Mouse (Mus musculus): Measurements from ENCODE around the gene Cmah. TPM values are rescaled to one million over a fixed set of nuclear protein-coding genes. Genes with fewer than 3 reads are reported as not detected.

The Cmah gene
- polyA plus RNA-seq, 1 experiment: 11.1 TPM

DNA sequence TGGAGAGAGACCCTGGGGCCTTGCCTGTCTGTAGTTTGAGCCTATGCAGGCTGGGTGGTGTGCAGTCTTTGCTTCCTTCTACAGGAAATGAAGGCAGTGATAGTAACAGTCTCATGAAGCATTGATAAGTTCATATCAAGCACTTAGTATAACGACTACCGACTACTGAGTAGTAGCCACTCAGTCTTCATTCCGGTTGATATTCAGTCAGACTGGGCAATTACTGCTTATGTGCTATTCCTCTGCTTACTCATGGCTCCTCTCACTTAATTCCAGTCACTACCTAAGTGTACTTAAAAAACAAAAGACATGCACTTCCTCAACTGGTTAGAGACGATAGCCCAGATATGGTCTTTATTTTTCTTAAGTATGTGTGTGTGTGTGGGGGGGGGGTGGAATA is 129.2 kb downstream of the Cmah start:
- Histone ChIP-seq H3K4me3 (replicated peaks; ENCODE audit: control insufficient read depth, low read depth, low read length) (no peak overlapping the region), H3K4me1 (ENCODE audit: control insufficient read depth, insufficient read depth, low read length) (no peaks in the 10 kb centered on the region), H3K27ac (ENCODE audit: control insufficient read depth, insufficient read depth, low read depth, low read length, poor library complexity) (no peak overlapping the region)
- TF ChIP-seq POLR2A (IDR thresholded peaks at IDR 0.05; ENCODE audit: borderline replicate concordance, control insufficient read depth, low read depth, low read length) (no peak), CTCF (IDR thresholded peaks at IDR 0.05; ENCODE audit: control insufficient read depth, insufficient read depth, low read length) (no peak)
- WGBS: 53% methylated on average over 4 of the region's 4 CpGs

DNA sequence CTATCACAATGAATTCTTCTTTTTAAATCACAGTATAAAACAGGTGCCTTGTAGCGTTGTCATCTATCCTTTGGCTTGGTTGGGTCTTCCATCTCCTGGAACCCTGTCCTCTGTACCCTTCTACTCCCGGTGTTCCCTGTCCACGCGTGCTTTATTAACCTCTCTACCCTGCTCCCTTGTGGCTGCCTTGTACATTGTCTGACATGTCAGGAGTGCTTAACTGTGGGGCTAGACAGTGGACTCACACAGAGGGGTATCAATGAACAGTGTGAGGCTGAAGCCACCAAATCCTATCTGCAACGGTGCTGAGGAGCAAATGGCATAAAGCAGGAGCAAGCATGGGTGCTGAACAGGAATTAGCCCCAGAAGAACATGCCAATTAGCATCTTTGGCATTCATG is 133.3 kb downstream of the Cmah start:
- H3K4me1 ChIP-seq (ENCODE audit: control insufficient read depth, insufficient read depth, low read length): no peaks in the 10 kb centered on the region; the same call in 1 of the 2 replicates
- TF ChIP-seq POLR2A (IDR thresholded peaks at IDR 0.05; ENCODE audit: borderline replicate concordance, control insufficient read depth, low read depth, low read length): no peak
- TF ChIP-seq CTCF (IDR thresholded peaks at IDR 0.05; ENCODE audit: control insufficient read depth, insufficient read depth, low read length): no peak
- H3K27ac ChIP-seq (ENCODE audit: control insufficient read depth, insufficient read depth, low read depth, low read length, poor library complexity): no peak overlapping the region
- H3K4me3 ChIP-seq (replicated peaks; ENCODE audit: control insufficient read depth, low read depth, low read length): no peak overlapping the region
- 88% methylated on average over 5 of the region's 5 CpGs for whole genome bisulfite sequencing

DNA sequence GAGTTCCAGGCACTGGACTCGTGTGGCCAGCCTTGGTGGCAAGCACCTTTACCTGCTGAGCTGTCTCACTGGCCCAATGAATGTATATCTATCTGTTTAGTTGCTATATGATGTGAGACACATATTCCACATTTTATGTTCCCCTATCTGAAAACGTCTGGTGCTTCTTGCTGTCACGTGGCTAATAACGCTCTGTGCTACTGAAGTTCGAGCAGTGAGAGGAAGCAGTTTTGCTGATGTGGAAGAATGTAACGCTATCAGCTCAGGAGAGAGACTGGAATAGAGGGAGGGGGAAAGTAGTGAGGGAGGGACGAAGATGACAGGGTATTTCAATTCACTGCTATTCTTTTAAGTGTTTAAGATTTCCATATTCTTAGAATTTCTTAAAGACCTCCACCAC is 136.6 kb downstream of the Cmah start:
- Histone ChIP-seq H3K27ac (ENCODE audit: control insufficient read depth, insufficient read depth, low read depth, low read length, poor library complexity) (no peak overlapping the region), H3K4me3 (replicated peaks; ENCODE audit: control insufficient read depth, low read depth, low read length) (no peak overlapping the region), H3K4me1 (ENCODE audit: control insufficient read depth, insufficient read depth, low read length) (no peaks in the 10 kb centered on the region; the same call in 1 of the 2 replicates)
- WGBS: 37% methylated on average over 7 of the region's 7 CpGs
- no peak for TF ChIP-seq CTCF (IDR thresholded peaks at IDR 0.05; ENCODE audit: control insufficient read depth, insufficient read depth, low read length)
- TF ChIP-seq POLR2A (IDR thresholded peaks at IDR 0.05; ENCODE audit: borderline replicate concordance, control insufficient read depth, low read depth, low read length): no peak

DNA sequence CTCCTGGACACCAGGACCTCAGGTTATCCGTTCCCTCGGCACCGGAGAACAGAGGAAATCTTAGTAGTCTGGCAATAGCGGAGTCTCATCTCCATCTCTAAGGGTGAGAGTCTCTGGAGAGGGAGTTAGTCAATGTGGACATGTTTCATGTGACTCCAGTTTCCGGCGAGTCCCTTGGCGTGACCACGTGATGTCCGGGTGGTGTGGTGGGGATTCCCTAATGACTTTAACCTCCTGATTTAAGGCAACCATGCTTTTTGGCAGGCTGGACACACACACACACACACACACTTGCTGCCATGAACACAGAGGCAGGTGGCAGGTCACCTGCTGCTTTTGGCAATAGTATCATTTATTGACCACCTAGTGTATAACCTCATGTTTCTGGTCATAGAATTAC is 138.8 kb downstream of the Cmah start:
- no peaks in the 10 kb centered on the region; the same call in 1 of the 2 replicates for H3K4me1 ChIP-seq (ENCODE audit: control insufficient read depth, insufficient read depth, low read length)

DNA sequence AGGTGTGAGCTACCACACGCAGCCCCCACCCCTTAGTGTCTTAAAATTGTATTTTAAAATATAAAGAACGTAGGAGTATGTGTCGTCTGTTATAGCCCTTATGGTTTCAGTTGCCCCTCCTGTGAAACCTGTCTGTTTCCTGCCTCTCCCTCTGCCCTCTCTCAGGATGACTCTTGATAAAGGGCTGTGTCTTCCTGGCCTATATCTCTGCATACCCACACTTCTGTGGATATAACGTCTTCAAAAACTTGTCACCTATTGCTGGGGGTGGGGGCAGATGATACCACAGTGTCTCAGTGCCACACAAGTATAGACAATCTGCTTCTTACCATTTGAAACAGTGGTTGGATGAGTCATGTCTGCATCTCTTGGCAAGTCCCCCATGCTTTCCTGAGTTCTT is 140.6 kb downstream of the Cmah start:
- Histone ChIP-seq H3K4me3 (replicated peaks; ENCODE audit: control insufficient read depth, low read depth, low read length) (no peak overlapping the region), H3K4me1 (ENCODE audit: control insufficient read depth, insufficient read depth, low read length) (no peaks in the 10 kb centered on the region; the same call in 1 of the 2 replicates), H3K27ac (ENCODE audit: control insufficient read depth, insufficient read depth, low read depth, low read length, poor library complexity) (no peak overlapping the region)
- no peak for TF ChIP-seq POLR2A (IDR thresholded peaks at IDR 0.05; ENCODE audit: borderline replicate concordance, control insufficient read depth, low read depth, low read length)
- no peak for TF ChIP-seq CTCF (IDR thresholded peaks at IDR 0.05; ENCODE audit: control insufficient read depth, insufficient read depth, low read length)
- 30% methylated on average over 4 of the region's 4 CpGs for WGBS

More for the DNA sequence above, 138.8 kb downstream of the Cmah start:
- H3K4me3 ChIP-seq (replicated peaks; ENCODE audit: control insufficient read depth, low read depth, low read length): no peak overlapping the region
- WGBS: 93% methylated on average over 9 of the region's 9 CpGs
- H3K27ac ChIP-seq (ENCODE audit: control insufficient read depth, insufficient read depth, low read depth, low read length, poor library complexity): no peak overlapping the region
- TF ChIP-seq POLR2A (IDR thresholded peaks at IDR 0.05; ENCODE audit: borderline replicate concordance, control insufficient read depth, low read depth, low read length): no peak
- no peak for TF ChIP-seq CTCF (IDR thresholded peaks at IDR 0.05; ENCODE audit: control insufficient read depth, insufficient read depth, low read length)

DNA sequence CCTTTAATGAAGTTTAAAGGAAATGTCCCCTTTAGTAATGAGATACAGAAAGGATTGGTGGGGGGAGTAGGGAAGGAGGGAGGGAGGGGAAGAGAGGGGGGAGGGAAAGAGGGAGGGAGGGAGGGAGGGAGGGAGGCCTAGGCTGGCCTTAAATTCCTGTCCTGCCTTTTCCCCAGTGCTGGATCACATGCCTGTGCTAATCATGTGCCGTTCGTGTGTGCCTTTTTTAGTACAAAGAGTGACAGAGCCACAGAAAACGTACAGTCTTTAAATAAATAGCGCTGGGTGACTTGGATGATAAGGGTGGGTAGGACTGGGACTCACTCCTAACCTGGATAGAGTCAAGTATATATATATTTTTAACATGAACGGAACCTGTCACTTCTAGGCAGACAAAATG is 150.4 kb downstream of the Cmah start:
- Histone ChIP-seq H3K4me3 (replicated peaks; ENCODE audit: control insufficient read depth, low read depth, low read length) (no peak overlapping the region), H3K27ac (ENCODE audit: control insufficient read depth, insufficient read depth, low read depth, low read length, poor library complexity) (no peak overlapping the region), H3K4me1 (ENCODE audit: control insufficient read depth, insufficient read depth, low read length) (peaks cover 3% of the 10 kb centered on the region; the same call in 1 of the 2 replicates)
- WGBS: 53% methylated on average over 5 of the region's 5 CpGs
- no peak for TF ChIP-seq POLR2A (IDR thresholded peaks at IDR 0.05; ENCODE audit: borderline replicate concordance, control insufficient read depth, low read depth, low read length)
- TF ChIP-seq CTCF (IDR thresholded peaks at IDR 0.05; ENCODE audit: control insufficient read depth, insufficient read depth, low read length): no peak

DNA sequence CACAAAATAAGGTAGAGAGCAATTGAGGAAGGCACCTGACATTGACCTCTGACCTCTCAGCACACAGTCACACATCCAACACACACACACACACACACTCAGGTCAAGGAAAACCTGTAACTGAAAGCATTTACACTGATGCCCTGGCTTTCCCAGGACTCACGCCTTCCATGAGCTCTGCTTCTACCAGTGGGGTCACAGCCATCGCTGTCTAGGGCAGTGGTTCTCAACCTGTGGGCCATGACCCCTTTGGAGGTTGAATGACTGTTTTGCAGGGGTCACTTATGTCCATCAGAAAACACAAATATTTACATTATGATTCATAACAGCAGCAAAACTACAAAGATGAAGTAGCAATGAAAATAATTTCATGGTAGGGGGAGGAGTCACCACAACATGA is 152.3 kb downstream of the Cmah start:
- Histone ChIP-seq H3K4me1 (ENCODE audit: control insufficient read depth, insufficient read depth, low read length) (peaks cover 3% of the 10 kb centered on the region; the same call in 1 of the 2 replicates), H3K27ac (ENCODE audit: control insufficient read depth, insufficient read depth, low read depth, low read length, poor library complexity) (no peak overlapping the region), H3K4me3 (replicated peaks; ENCODE audit: control insufficient read depth, low read depth, low read length) (no peak overlapping the region)
- no peak for TF ChIP-seq CTCF (IDR thresholded peaks at IDR 0.05; ENCODE audit: control insufficient read depth, insufficient read depth, low read length)
- TF ChIP-seq POLR2A (IDR thresholded peaks at IDR 0.05; ENCODE audit: borderline replicate concordance, control insufficient read depth, low read depth, low read length): no peak
- WGBS: 89% methylated on average over 2 of the region's 2 CpGs

DNA sequence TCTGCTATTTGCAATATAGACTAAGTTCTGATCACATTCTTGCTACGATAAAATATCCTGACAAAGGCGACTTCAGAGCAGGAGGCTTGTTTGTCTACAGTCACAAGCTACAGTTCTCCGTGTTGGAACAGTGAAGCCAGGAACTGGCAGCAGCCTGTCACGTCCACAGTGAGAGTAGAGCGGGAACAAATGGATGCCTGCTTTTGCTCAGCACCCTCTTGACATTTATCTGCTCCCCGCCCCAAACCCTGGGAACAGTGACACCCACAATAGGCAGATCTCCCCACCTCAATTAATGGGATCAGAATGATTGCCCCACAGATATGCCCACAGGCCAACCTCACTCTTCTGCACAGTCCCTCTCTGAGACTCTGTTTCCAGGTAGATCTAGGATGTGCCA is 153.6 kb downstream of the Cmah start:
- peaks cover 3% of the 10 kb centered on the region; the same call in 1 of the 2 replicates for H3K4me1 ChIP-seq (ENCODE audit: control insufficient read depth, insufficient read depth, low read length)
- no peak overlapping the region for H3K4me3 ChIP-seq (replicated peaks; ENCODE audit: control insufficient read depth, low read depth, low read length)
- WGBS: 87% methylated on average over 6 of the region's 6 CpGs
- TF ChIP-seq POLR2A (IDR thresholded peaks at IDR 0.05; ENCODE audit: borderline replicate concordance, control insufficient read depth, low read depth, low read length) (no peak), CTCF (IDR thresholded peaks at IDR 0.05; ENCODE audit: control insufficient read depth, insufficient read depth, low read length) (no peak)
- H3K27ac ChIP-seq (ENCODE audit: control insufficient read depth, insufficient read depth, low read depth, low read length, poor library complexity): no peak overlapping the region
